Mouse (Mus musculus) inflammation-experienced regulatory T-cells, adult 6 months (primary cell): ENCODE measurements around the gene Alg1. TPM values are rescaled to one million over a fixed set of nuclear protein-coding genes. Genes with fewer than 3 reads are reported as not detected.

Experiments used
- ATAC-seq: one replicate; pipeline ENCODE4 v1.8.0; 2017
- polyA plus RNA-seq, 3 experiments: library from polyadenylated mRNA; unstranded; fragments of 100-300 nt; shearing (Covaris generic); gene quantifications; one replicate each; pipeline ENCODE4 v1.2.1; 2017

The Alg1 gene
- polyA plus RNA-seq, 3 experiments from 2014 or later, result 12.5 to 26.5 (median 26.5) TPM

DNA sequence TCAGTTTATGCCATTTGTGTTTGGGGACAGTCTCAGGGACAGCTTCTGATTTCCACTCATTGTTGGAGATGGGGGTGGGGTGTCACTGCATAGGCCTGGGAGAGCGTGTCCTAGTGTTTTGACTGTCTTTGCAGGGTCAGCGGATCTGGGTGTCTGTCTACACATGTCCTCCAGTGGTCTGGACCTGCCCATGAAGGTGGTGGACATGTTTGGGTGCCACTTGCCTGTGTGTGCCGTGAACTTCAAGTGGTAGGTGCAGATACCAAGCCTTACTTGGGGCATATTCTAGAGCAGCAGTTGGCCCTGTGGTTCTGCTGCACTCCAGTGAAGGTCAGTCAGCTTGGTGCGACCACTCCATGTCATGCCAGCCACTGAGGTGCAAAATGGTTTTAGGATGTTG lies 8.9 kb downstream of the Alg1 start:
- ATAC-seq, result no peak

- no peak for ATAC-seq
These were observed 9.5 kb downstream of the Alg1 start for GRCm38 (mm10) chr16:5242882-5243281.

DNA sequence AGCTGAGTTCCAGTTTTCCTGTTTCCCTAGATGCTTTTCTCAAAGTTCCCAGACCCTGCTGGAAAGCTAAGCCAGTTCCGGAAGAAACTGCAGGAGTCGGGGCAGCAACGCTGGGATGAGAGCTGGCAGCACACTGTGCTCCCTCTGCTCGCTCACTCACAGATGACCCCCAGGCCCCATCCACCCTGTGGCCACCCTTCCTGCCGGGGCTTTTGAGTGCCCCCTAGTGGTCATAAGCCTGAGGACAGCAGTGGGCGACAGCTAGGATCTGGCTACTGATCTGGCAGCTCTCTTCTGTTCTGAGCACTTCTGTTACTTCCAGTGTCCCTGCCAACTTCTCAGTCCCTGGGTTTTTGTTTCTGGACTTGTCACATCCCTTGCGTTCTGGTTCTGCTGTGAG lies 11.0 kb downstream of the Alg1 start:
- peak; percentile 79 for ATAC-seq

DNA sequence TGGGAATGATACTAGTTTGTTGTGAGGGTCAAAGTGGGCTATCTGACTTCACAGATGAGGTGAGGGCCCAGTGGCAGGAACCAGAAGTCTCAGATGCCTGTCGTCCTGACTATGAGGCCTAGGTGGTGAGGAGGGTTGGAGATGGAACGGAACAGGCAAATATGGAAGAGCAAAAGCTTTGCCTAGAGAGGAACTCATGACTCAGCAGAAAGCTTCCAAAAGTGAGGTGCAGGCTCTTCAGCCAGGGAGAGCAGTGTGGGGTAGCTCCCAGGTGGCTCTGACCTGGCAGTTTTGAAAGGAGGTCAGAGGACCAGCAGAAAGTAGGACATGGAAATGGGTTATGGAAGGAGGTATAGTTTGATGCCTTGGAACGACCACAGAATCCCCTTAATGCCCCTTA lies 17.5 kb downstream of the Alg1 start:
- no peak for ATAC-seq

GRCm38 (mm10) chr16:5252260-5252659 lies 18.8 kb downstream of the Alg1 start:
- ATAC-seq, result no peak

GRCm38 (mm10) chr16:5254346-5255025 lies 21.1 kb downstream of the Alg1 start:
- peak; percentile 69 for ATAC-seq

GRCm38 (mm10) chr16:5255081-5255740 lies 21.8 kb downstream of the Alg1 start:
- ATAC-seq, result no peak

GRCm38 (mm10) chr16:5255779-5256496 lies 22.5 kb downstream of the Alg1 start, which contains the start of gene Eef2kmt:
Gene Eef2kmt, minus strand, starts transcription at chr16:5255983.
- ATAC-seq, result peak; percentile 87

DNA sequence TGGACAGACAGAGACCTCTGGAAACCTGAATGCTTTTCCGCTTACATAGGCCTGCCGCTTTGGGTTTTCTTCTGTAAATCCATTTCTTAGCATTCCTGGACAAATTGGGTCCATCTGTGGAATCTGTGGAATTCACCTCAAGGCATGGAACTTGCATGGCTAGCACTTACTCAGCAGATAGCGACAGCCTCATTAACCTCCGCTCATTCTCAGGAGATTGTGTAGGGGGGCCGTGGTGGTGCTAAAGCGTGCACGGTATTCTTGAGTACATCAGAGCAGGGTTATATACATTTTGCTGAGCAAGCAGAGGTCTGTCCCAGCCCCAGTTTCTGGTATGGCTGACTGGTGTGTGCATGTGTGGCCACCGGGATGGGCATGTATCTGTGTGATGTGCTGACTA lies 29.7 kb downstream of the Alg1 start:
- no peak for ATAC-seq

DNA sequence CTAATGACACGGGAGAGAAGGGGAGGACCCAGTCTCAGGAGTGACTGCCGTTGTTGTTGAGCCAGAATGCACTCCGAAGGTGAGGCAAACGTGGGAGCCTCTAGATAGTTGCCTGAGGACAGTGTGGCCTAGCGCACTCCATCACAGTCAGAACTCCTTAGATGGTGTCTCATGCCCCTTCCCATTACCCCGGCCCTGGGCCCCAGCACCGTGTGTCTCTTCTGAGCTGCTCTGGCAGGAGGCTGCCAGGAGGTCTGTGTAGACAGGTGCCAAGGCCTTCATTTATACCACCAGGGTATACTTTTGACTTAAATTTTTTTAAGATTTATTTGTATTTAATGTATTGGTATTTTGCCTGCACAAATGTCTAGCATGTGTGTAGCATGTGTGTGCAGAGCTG lies 30.5 kb downstream of the Alg1 start:
- no peak for ATAC-seq

- no peak for ATAC-seq
These were observed 38.1 kb downstream of the Alg1 start for GRCm38 (mm10) chr16:5271411-5272035.

DNA sequence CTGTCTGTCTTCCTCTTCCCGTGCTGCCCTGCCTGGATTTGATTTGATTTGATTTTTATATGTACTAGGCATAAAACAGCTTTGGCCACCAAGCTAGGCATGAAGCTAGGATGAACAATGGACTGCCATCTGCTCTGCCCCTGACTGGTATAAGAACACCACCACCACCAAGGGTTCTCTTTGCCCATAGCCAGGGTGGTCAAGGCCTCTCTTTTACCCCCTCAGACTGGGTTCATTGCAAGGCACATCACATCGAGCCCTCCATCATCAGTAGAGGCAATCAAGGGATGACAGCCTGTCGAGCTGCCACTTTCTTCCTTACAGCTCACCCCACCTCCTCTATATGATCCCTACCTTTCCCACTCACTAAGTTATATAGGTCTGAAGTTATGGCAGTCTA lies 39.0 kb downstream of the Alg1 start:
- no peak for ATAC-seq

GRCm38 (mm10) chr16:5279571-5280222 lies 46.3 kb downstream of the Alg1 start:
- ATAC-seq, result no peak

DNA sequence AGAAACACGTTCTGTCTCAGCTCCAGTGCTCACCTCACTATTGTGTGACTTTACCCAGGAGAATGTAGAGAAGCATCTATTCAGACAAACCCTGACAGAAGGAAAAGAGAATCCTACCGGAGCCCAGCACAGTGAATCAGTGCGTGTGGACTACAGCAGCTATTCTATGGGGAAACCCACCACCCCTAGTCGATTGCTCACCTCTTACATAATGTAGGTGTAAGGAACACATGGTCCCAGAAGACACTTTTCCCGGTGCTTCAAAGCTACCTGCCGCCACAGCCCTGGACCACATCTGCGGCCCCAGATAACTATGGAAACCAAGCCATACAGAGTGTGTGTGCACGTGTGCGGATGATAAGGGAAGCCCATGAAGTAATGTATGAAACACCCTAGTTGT lies 49.3 kb downstream of the Alg1 start:
- ATAC-seq, result no peak

- ATAC-seq, result no peak
These were observed 52.0 kb downstream of the Alg1 start for GRCm38 (mm10) chr16:5285376-5285775.

Other genes starting within 250 kb of the Alg1 start
- gene Sept12, start 235.8 kb upstream of the Alg1 start, polyA plus RNA-seq, result not detected
- gene Smim22, start 226.3 kb upstream of the Alg1 start, polyA plus RNA-seq, result not detected
- gene Rogdi, start 220.1 kb upstream of the Alg1 start, polyA plus RNA-seq, result 10 to 100 TPM; 17.7 to 32.4 (median 20.6) TPM
- gene Glyr1, start 183.8 kb upstream of the Alg1 start, polyA plus RNA-seq, result 10 to 100 TPM; 77.6 to 91.8 (median 78.0) TPM
- 10 to 100 TPM; 29.5 to 42.1 (median 34.1) TPM for gene Ubn1, start 183.6 kb upstream of the Alg1 start, polyA plus RNA-seq
- under 1 TPM in 2 of 3 experiments, not detected in 1; 0.10 to 0.12 TPM for gene Ppl, start 101.2 kb upstream of the Alg1 start, polyA plus RNA-seq
- gene Sec14l5, start 86.5 kb upstream of the Alg1 start, polyA plus RNA-seq, result not detected
- gene Nagpa, start 29.6 kb upstream of the Alg1 start, polyA plus RNA-seq, result 10 to 100 TPM; 10.4 to 18.7 (median 13.5) TPM
- gene AU021092, start 11.3 kb upstream of the Alg1 start, polyA plus RNA-seq, result not detected
- gene Eef2kmt, start 22.4 kb downstream of the Alg1 start, polyA plus RNA-seq, result 10 to 100 TPM; 32.3 to 53.6 (median 47.8) TPM